Comparison of ENCODE assay signal across 8 mouse cellular contexts in the genomic region with DNA sequence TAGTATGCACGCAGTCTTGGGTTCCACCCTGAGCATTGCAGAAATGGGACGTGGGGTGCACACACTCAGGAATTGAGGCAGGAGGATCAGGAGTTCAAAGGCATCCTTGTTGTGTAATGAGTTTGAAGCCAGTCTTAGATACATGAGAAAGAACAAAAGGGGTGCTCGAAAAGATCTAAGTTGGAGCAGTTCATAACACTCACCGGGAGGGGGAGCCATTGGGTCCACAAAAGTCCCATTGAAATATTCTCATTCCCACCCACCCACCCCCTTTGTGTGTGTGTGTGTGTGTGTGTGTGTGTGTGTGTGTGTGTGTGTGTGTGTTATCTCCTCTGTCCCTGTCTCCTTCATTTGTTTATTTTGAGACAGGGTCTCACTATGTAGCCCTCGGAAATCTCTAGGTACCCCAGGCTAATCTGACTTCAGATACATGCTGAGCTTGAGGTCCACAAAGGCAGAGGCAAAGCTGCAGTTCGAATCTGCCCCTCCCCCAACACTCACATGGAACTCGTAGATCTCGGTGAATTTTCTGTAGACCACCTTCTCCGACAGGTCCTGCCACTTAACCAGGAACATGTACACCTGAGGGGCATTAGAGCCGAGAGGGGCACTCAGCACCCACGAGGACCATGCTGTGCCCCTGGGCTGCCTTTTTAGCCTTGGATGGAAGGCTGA. TPM values are rescaled to one million over a fixed set of nuclear protein-coding genes. Genes with fewer than 3 reads are reported as not detected.
A peak's percentile ranks its signal among the peaks of the same experiment; 100 is the strongest.
DNase-seq lines count a peak whose midpoint lies in the region; ATAC-seq and TF ChIP-seq lines count a peak whose summit lies in the region.
"Had no signal": no experiment of that assay in that cellular context is flagged by ENCODE, and none has a peak within 500 bp of the region (broad histone marks: within the 10 kb centered on the region; RNA-seq: fewer than 3 reads in every experiment).

No protein-coding gene starts in this region.

- ATAC-seq in activated CD4-positive, CD25-positive, alpha-beta regulatory T cell, adult 4 months, result no peak

- TF ChIP-seq CTCF in left cerebral cortex, adult 2 months (IDR thresholded peaks at IDR 0.05), result peak; percentile 57

- WGBS in macrophage (ENCODE audit: missing documents), result 12% methylated on average over 11 of the region's 11 CpGs

- no peak overlapping the region for H3K4me3 ChIP-seq in left cerebral cortex, adult 2 months
- H3K4me3 ChIP-seq in macrophage (ENCODE audit: inconsistent target), result peak overlapping the region; percentile 78
- H3K4me3 ChIP-seq: erythroblast, embryonic 14.5 days had no signal

- intact Hi-C loops in left cerebral cortex, adult 2 months (cut with DNase I), result loop anchor here (5.0 kb wide), 1 partner anchor 35 kb away; no protein-coding TSS in a partner anchor
- intact Hi-C loops in left cerebral cortex, postnatal 36 days (cut with DNase I), result no loop called here

- DNase-seq in left cerebral cortex, adult 2 months (ENCODE audit: extremely low spot score in 1 of 2, low spot score in 2 of 2), result no peak
- no peak for DNase-seq in left cerebral cortex, postnatal 36 days (ENCODE audit: low spot score in 2 of 2)
- DNase-seq in T-cell, adult 2 months (ENCODE audit: low spot score), result peak; percentile 63
- peak; percentile 51 for DNase-seq in forelimb bud, embryonic 11.5 days (ENCODE audit: low read depth, low spot score)
- DNase-seq in urinary bladder, adult 2 months (ENCODE audit: low spot score), result no peak

- H3K36me3 ChIP-seq in macrophage (ENCODE audit: inconsistent target), result peaks cover 47% of the 10 kb centered on the region

- no peak overlapping the region for H3K27ac ChIP-seq in left cerebral cortex, adult 2 months
- peak overlapping the region; percentile 95 for H3K27ac ChIP-seq in macrophage

- peaks cover 60% of the 10 kb centered on the region for H3K79me2 ChIP-seq in macrophage (ENCODE audit: inconsistent target)

RNA-seq across cellular contexts. Expression of a gene that starts 1.7 kb away (rescaled TPM):
- 10 to 100 TPM in 1 of 2 experiments, 1 to 10 TPM in 1; 8.1 to 10.2 TPM for total RNA-seq in left cerebral cortex, adult 2 months (2021)
- 1 to 10 TPM; 6.5 to 7.2 TPM for total RNA-seq in left cerebral cortex, postnatal 36 days (2021)
- total RNA-seq in macrophage (2018; cell fraction: chromatin; rRNA removed), result 1,000 to 10,000 TPM in 10 of 26 experiments, 100 to 1,000 TPM in 16; 205 to 1,849 (median 728) TPM
- 100 to 1,000 TPM; 217 to 634 (median 404) TPM for total RNA-seq in macrophage (2018; cell fraction: cytosol; rRNA removed)
- total RNA-seq in macrophage (2018; cell fraction: nucleus; rRNA removed), result 1,000 to 10,000 TPM in 6 of 26 experiments, 100 to 1,000 TPM in 20; 220 to 1,391 (median 770) TPM
- polyA plus RNA-seq in macrophage (2018), result 181 to 249 TPM (median 202 TPM) in 3 replicates
- 10 to 100 TPM; 12.4 to 15.2 TPM for polyA plus RNA-seq in activated CD4-positive, CD25-positive, alpha-beta regulatory T cell, adult 4 months (2017; shearing (Covaris generic))
- 18.8 and 30.3 TPM in 2 replicates for polyA plus RNA-seq in urinary bladder, adult 2 months (2012; rRNA removed)

RNA-seq across cellular contexts. Expression of a gene that starts 43.9 kb away (rescaled TPM):
- total RNA-seq in left cerebral cortex, adult 2 months (2021), result 10 to 100 TPM; 17.7 to 20.1 TPM
- 10 to 100 TPM; 14.5 to 18.6 TPM for total RNA-seq in left cerebral cortex, postnatal 36 days (2021)
- total RNA-seq in macrophage (2018; cell fraction: chromatin; rRNA removed), result 10 to 100 TPM in 16 of 26 experiments, 1 to 10 TPM in 10; 2.4 to 32.4 (median 13.8) TPM
- total RNA-seq in macrophage (2018; cell fraction: cytosol; rRNA removed), result 1 to 10 TPM; 1.3 to 4.5 (median 3.0) TPM
- total RNA-seq in macrophage (2018; cell fraction: nucleus; rRNA removed), result 10 to 100 TPM in 12 of 26 experiments, 1 to 10 TPM in 14; 3.4 to 38.2 (median 9.7) TPM
- 3.5 to 3.9 TPM (median 3.6 TPM) in 3 replicates for polyA plus RNA-seq in macrophage (2018)
- polyA plus RNA-seq in activated CD4-positive, CD25-positive, alpha-beta regulatory T cell, adult 4 months (2017; shearing (Covaris generic)), result 1 to 10 TPM; 2.6 to 5.8 TPM
- 9.4 and 10.9 TPM in 2 replicates for polyA plus RNA-seq in urinary bladder, adult 2 months (2012; rRNA removed)

RNA-seq across cellular contexts. Expression of a gene that starts 51.1 kb away (rescaled TPM):
- total RNA-seq in left cerebral cortex, adult 2 months (2021), result 10 to 100 TPM; 15.4 to 19.2 TPM
- 10 to 100 TPM; 15.2 to 16.5 TPM for total RNA-seq in left cerebral cortex, postnatal 36 days (2021)
- 10 to 100 TPM in 25 of 26 experiments, 1 to 10 TPM in 1; 9.0 to 36.1 (median 22.6) TPM for total RNA-seq in macrophage (2018; cell fraction: chromatin; rRNA removed)
- total RNA-seq in macrophage (2018; cell fraction: cytosol; rRNA removed), result 1 to 10 TPM; 3.8 to 9.3 (median 7.0) TPM
- 10 to 100 TPM in 18 of 26 experiments, 1 to 10 TPM in 8; 5.4 to 23.2 (median 12.1) TPM for total RNA-seq in macrophage (2018; cell fraction: nucleus; rRNA removed)
- 3.1 to 12.7 TPM (median 6.8 TPM) in 3 replicates for polyA plus RNA-seq in macrophage (2018)
- polyA plus RNA-seq in activated CD4-positive, CD25-positive, alpha-beta regulatory T cell, adult 4 months (2017; shearing (Covaris generic)), result 1 to 10 TPM; 2.1 to 2.4 TPM
- polyA plus RNA-seq in urinary bladder, adult 2 months (2012; rRNA removed), result 14.4 and 18.2 TPM in 2 replicates

Comparison
In these comparisons a context has a peak if more than half of its experiments do, and no peak if none do; other contexts are left out.
1. DNase-seq: peak in T-cell, adult 2 months (single experiment) and forelimb bud, embryonic 11.5 days (single experiment); none in left cerebral cortex, adult 2 months (0 of 2), left cerebral cortex, postnatal 36 days (0 of 2) and urinary bladder, adult 2 months (single experiment).